Mouse (Mus musculus): ENCODE measurements around the gene Cyp39a1. TPM values are rescaled to one million over a fixed set of nuclear protein-coding genes. Genes with fewer than 3 reads are reported as not detected.

The Cyp39a1 gene
- polyA plus RNA-seq, 1 experiment = 1.7 TPM

- peak overlapping the region; percentile 22 for H3K4me2 ChIP-seq (ENCODE audit: low read depth)
- no peaks in the 10 kb centered on the region for H3K36me3 ChIP-seq (ENCODE audit: control insufficient read depth, insufficient read depth)
- H3K27me3 ChIP-seq (ENCODE audit: control insufficient read depth, insufficient read depth, insufficient read length) = no peaks in the 10 kb centered on the region
- H3K79me2 ChIP-seq (ENCODE audit: control insufficient read depth, insufficient read depth) = no peaks in the 10 kb centered on the region
- no peak overlapping the region for H3K4me3 ChIP-seq
- no peak for TF ChIP-seq E2F4 (IDR thresholded peaks at IDR 0.05; ENCODE audit: insufficient read depth)
- TF ChIP-seq TCF12 (IDR thresholded peaks at IDR 0.05; ENCODE audit: insufficient read depth, poor library complexity, severe bottlenecking) = no peak
- TF ChIP-seq REST (IDR thresholded peaks at IDR 0.05; ENCODE audit: insufficient read depth, insufficient read length) = no peak
- H3ac ChIP-seq (ENCODE audit: control insufficient read depth, insufficient read length) = no peak overlapping the region
Measured at GRCm38 (mm10) chr17:43734252-43734651, 67.0 kb downstream of the Cyp39a1 start.

- Histone ChIP-seq H3K4me2 (ENCODE audit: low read depth) (no peak overlapping the region), H3K36me3 (ENCODE audit: control insufficient read depth, insufficient read depth) (no peaks in the 10 kb centered on the region)
- TF ChIP-seq TCF12 (IDR thresholded peaks at IDR 0.05; ENCODE audit: insufficient read depth, poor library complexity, severe bottlenecking) = no peak
- no peak for TF ChIP-seq MYOG (IDR thresholded peaks at IDR 0.05; ENCODE audit: control insufficient read depth in 1 of 3, insufficient read depth in 1 of 3, insufficient read length in 2 of 3, low read depth in 2 of 3)
- TF ChIP-seq REST (IDR thresholded peaks at IDR 0.05; ENCODE audit: insufficient read depth, insufficient read length) = no peak
- no peak for TF ChIP-seq CEBPB (IDR thresholded peaks at IDR 0.05; ENCODE audit: insufficient read depth, poor library complexity, severe bottlenecking)
Measured at GRCm38 (mm10) chr17:43743933-43744332, 76.7 kb downstream of the Cyp39a1 start.

GRCm38 (mm10) chr17:43744425-43744824 lies 77.2 kb downstream of the Cyp39a1 start:
- Histone ChIP-seq H3K79me2 (ENCODE audit: control insufficient read depth, insufficient read depth) (no peaks in the 10 kb centered on the region), H3K27me3 (ENCODE audit: control insufficient read depth, insufficient read depth, insufficient read length) (no peaks in the 10 kb centered on the region), H3K4me2 (ENCODE audit: low read depth) (no peak overlapping the region), H3ac (ENCODE audit: control insufficient read depth, insufficient read length) (no peak overlapping the region), H3K36me3 (ENCODE audit: control insufficient read depth, insufficient read depth) (no peaks in the 10 kb centered on the region), H3K4me3 (no peak overlapping the region)
- TF ChIP-seq TCF3 (IDR thresholded peaks at IDR 0.05; ENCODE audit: insufficient read length, low read depth) = no peak
- no peak for TF ChIP-seq USF1 (IDR thresholded peaks at IDR 0.05; ENCODE audit: low read depth)
- TF ChIP-seq MAX (IDR thresholded peaks at IDR 0.05; ENCODE audit: low read depth) = no peak
- TF ChIP-seq E2F4 (IDR thresholded peaks at IDR 0.05; ENCODE audit: insufficient read depth) = no peak
- TF ChIP-seq SRF (IDR thresholded peaks at IDR 0.05; ENCODE audit: control insufficient read depth, insufficient read length, low read depth) = no peak
- no peak for TF ChIP-seq CEBPB (IDR thresholded peaks at IDR 0.05; ENCODE audit: insufficient read depth, poor library complexity, severe bottlenecking)
- no peak for TF ChIP-seq MYOG (IDR thresholded peaks at IDR 0.05; ENCODE audit: control insufficient read depth in 1 of 3, insufficient read depth in 1 of 3, insufficient read length in 2 of 3, low read depth in 2 of 3)
- TF ChIP-seq MYOD1 (IDR thresholded peaks at IDR 0.05; ENCODE audit: control insufficient read depth in 1 of 3, insufficient read length in 2 of 3, low read depth in 2 of 3) = no peak
- TF ChIP-seq REST (IDR thresholded peaks at IDR 0.05; ENCODE audit: insufficient read depth, insufficient read length) = no peak
- no peak for TF ChIP-seq POLR2AphosphoS2 (IDR thresholded peaks at IDR 0.05; ENCODE audit: insufficient read length, low read depth)
- no peak for TF ChIP-seq TCF12 (IDR thresholded peaks at IDR 0.05; ENCODE audit: insufficient read depth, poor library complexity, severe bottlenecking)
- TF ChIP-seq POLR2A (IDR thresholded peaks at IDR 0.05; ENCODE audit: insufficient read length, low read depth) = no peak

More at GRCm38 (mm10) chr17:43743933-43744332, 76.7 kb downstream of the Cyp39a1 start:
- Histone ChIP-seq H3K27me3 (ENCODE audit: control insufficient read depth, insufficient read depth, insufficient read length) (no peaks in the 10 kb centered on the region), H3ac (ENCODE audit: control insufficient read depth, insufficient read length) (no peak overlapping the region), H3K4me3 (no peak overlapping the region), H3K79me2 (ENCODE audit: control insufficient read depth, insufficient read depth) (no peaks in the 10 kb centered on the region)

GRCm38 (mm10) chr17:43751146-43751545 lies 83.9 kb downstream of the Cyp39a1 start:
- Histone ChIP-seq H3K79me2 (ENCODE audit: control insufficient read depth, insufficient read depth) (no peaks in the 10 kb centered on the region), H3K4me3 (no peak overlapping the region), H3K4me2 (ENCODE audit: low read depth) (no peak overlapping the region), H3K27me3 (ENCODE audit: control insufficient read depth, insufficient read depth, insufficient read length) (no peaks in the 10 kb centered on the region), H3ac (ENCODE audit: control insufficient read depth, insufficient read length) (no peak overlapping the region), H3K36me3 (ENCODE audit: control insufficient read depth, insufficient read depth) (no peaks in the 10 kb centered on the region)
- TF ChIP-seq REST (IDR thresholded peaks at IDR 0.05; ENCODE audit: insufficient read depth, insufficient read length) (no peak), MYOG (IDR thresholded peaks at IDR 0.05; ENCODE audit: control insufficient read depth in 1 of 3, insufficient read depth in 1 of 3, insufficient read length in 2 of 3, low read depth in 2 of 3) (peak in 1 of 3 experiments; percentile 67), MYOD1 (IDR thresholded peaks at IDR 0.05; ENCODE audit: control insufficient read depth in 1 of 3, insufficient read length in 2 of 3, low read depth in 2 of 3) (peak in 2 of 3 experiments; percentile 13 to 53), SRF (IDR thresholded peaks at IDR 0.05; ENCODE audit: control insufficient read depth, insufficient read length, low read depth) (no peak)

- Histone ChIP-seq H3K4me2 (ENCODE audit: low read depth) (no peak overlapping the region), H3K79me2 (ENCODE audit: control insufficient read depth, insufficient read depth) (no peaks in the 10 kb centered on the region), H3K27me3 (ENCODE audit: control insufficient read depth, insufficient read depth, insufficient read length) (no peaks in the 10 kb centered on the region), H3K36me3 (ENCODE audit: control insufficient read depth, insufficient read depth) (no peaks in the 10 kb centered on the region), H3ac (ENCODE audit: control insufficient read depth, insufficient read length) (no peak overlapping the region), H3K4me3 (no peak overlapping the region)
- TF ChIP-seq POLR2AphosphoS2 (IDR thresholded peaks at IDR 0.05; ENCODE audit: insufficient read length, low read depth) (no peak), E2F4 (IDR thresholded peaks at IDR 0.05; ENCODE audit: insufficient read depth) (no peak), CEBPB (IDR thresholded peaks at IDR 0.05; ENCODE audit: insufficient read depth, poor library complexity, severe bottlenecking) (no peak)
Measured at GRCm38 (mm10) chr17:43752811-43753210, 85.6 kb downstream of the Cyp39a1 start.

- H3K36me3 ChIP-seq (ENCODE audit: control insufficient read depth, insufficient read depth) = no peaks in the 10 kb centered on the region
- no peak overlapping the region for H3ac ChIP-seq (ENCODE audit: control insufficient read depth, insufficient read length)
- H3K4me2 ChIP-seq (ENCODE audit: low read depth) = no peak overlapping the region
- H3K79me2 ChIP-seq (ENCODE audit: control insufficient read depth, insufficient read depth) = no peaks in the 10 kb centered on the region
- no peaks in the 10 kb centered on the region for H3K27me3 ChIP-seq (ENCODE audit: control insufficient read depth, insufficient read depth, insufficient read length)
- no peak for TF ChIP-seq MAX (IDR thresholded peaks at IDR 0.05; ENCODE audit: low read depth)
- peak; percentile 69; the same call in 1 of the 2 replicates for TF ChIP-seq CEBPB (IDR thresholded peaks at IDR 0.05; ENCODE audit: insufficient read depth, poor library complexity, severe bottlenecking)
- no peak overlapping the region for H3K4me3 ChIP-seq
Measured at GRCm38 (mm10) chr17:43754687-43755086, 87.5 kb downstream of the Cyp39a1 start.
